Mouse (Mus musculus) limb, embryonic 13.5 days (tissue): ENCODE data around the gene Rsg1. TPM values are rescaled to one million over a fixed set of nuclear protein-coding genes. Genes with fewer than 3 reads are reported as not detected.

Source experiments
- ATAC-seq: fragments of 200-750 bp; cut with Nextera tagmentation; 2 replicates; pipeline ENCODE4 v1.8.0; 2017; ENCODE audit warnings: low read depth, moderate number of reproducible peaks, moderate TSS enrichment; ENCODE audit not compliant: low FRiP score
- H3K27ac ChIP-seq: fragments of 300-500 bp; sonication (generic); 2 replicates; pipeline ENCODE4 v1.5.1; 2015; ENCODE audit warnings: inconsistent platforms, mild to moderate bottlenecking, moderate library complexity
- H3K27me3 ChIP-seq: fragments of 300-500 bp; sonication (generic); 2 replicates; pipeline ENCODE4 v1.6.1; 2015; ENCODE audit warnings: mild to moderate bottlenecking, inconsistent platforms
- H3K36me3 ChIP-seq: fragments of 300-500 bp; sonication (generic); 2 replicates; pipeline ENCODE4 v1.6.1; 2015; ENCODE audit warnings: inconsistent platforms, mild to moderate bottlenecking, moderate library complexity
- H3K4me1 ChIP-seq: fragments of 300-500 bp; sonication (generic); 2 replicates; pipeline ENCODE4 v1.6.1; 2015; ENCODE audit warnings: inconsistent platforms
- H3K4me2 ChIP-seq: fragments of 300-500 bp; sonication (generic); replicated peaks from 2 replicates; pipeline ENCODE4 v1.6.1; 2015; ENCODE audit warnings: inconsistent platforms, mild to moderate bottlenecking, moderate library complexity
- H3K4me3 ChIP-seq: fragments of 300-500 bp; sonication (generic); 2 replicates; pipeline ENCODE4 v1.5.1; 2015; ENCODE audit warnings: moderate library complexity, mild to moderate bottlenecking, inconsistent platforms
- H3K9ac ChIP-seq: fragments of 300-500 bp; sonication (generic); 2 replicates; pipeline ENCODE4 v1.6.1; 2015; ENCODE audit warnings: mild to moderate bottlenecking, inconsistent platforms
- H3K9me3 ChIP-seq: fragments of 300-500 bp; sonication (generic); 2 replicates; pipeline ENCODE4 v1.6.1; 2016; ENCODE audit warnings: inconsistent platforms
- WGBS: fragments of 180-500 bp; shearing (Covaris S2); methylation state at CpG from one replicate; pipeline ENCODE4 v1.1.7; 2015; 5-methylcytosine and 5-hydroxymethylcytosine counted together
- polyA plus RNA-seq: library from polyadenylated mRNA; unstranded; fragments of >200 nt; fragmentation: Nextera tagmentation; extraction: Ambion mirVana; gene quantifications from 2 replicates; pipeline ENCODE4 v1.2.1, GENCODE M21; 2015

Gene Rsg1
- polyA plus RNA-seq = 6.1 and 8.4 TPM in 2 replicates

DNA sequence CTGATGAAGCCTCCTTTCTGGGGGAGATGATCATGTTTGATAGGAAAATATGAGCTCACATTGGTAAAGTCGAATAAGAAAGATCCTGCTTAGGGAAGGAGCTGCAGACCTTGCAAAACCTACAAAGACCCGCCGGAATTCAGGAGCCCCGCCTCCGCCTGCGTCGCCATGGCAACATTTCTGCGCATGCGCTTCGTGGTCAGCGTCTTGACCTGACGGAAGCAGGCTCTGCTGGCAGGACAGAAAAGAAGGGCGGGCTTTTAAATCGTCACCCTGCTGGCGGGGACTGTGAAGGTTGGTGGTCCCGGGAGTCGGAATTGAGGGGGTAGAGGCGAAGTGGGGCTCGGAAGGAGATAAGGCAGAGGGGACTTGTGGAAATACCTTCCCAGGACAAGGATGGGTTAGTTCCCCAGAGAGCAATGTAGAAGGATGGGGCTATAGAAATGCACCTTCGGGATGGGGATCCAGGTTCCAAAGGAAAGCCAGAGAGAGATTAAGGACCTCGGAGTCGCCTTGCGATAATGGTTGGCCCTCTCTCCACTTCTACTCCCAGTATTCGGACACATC lies at the start of gene Rsg1:
Rsg1 (plus strand) TSS at position 187 of the 567 bp plus-strand sequence.
- Histone ChIP-seq H3K4me1 (peaks cover 16% of the 10 kb centered on the region), H3K27me3 (no peaks in the 10 kb centered on the region), H3K36me3 (no peaks in the 10 kb centered on the region), H3K9ac (peak within 1 kb of the TSS; percentile 73), H3K4me3 (peak within 1 kb of the TSS; percentile 63), H3K9me3 (no peaks in the 10 kb centered on the region), H3K27ac (peak within 1 kb of the TSS; percentile 61; the same call in 1 of the 2 replicates), H3K4me2 (peak within 1 kb of the TSS; percentile 92)
- peak; percentile 82 for ATAC-seq
- WGBS = under 1% methylated on average over 24 of the region's 24 CpGs

DNA sequence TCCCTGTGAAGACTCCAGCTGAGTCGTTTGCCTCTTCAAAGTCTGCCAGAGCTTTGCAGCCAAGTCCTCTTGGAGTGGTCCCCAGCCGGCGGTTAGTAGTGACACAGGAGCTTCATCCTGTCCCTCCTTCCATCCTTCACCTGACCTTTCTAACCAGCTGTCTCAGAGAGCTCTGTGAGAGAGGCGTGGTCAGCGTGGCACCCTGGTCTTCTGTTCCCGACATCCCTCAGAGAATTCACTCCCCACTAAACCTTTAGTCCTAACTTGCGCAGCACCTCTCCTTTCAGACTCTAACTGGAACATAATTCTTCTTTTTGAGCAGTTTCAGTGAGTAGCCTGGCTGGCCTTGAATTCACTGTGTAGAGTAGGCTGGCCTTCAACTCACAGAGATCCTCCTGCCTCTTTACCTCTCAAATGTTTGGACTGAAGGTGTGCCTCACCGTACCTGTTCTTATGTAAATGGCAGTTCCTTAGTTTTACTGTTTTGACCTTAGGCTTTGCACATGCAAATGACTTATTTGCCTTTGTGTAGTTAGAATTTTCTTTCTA lies 47.9 kb upstream of the Rsg1 start:
- 69% methylated on average over 8 of the region's 8 CpGs for WGBS
- no peak overlapping the region for H3K9ac ChIP-seq
- no peak overlapping the region for H3K4me2 ChIP-seq
- H3K4me3 ChIP-seq = no peak overlapping the region
- no peak for ATAC-seq
- peaks cover 41% of the 10 kb centered on the region for H3K36me3 ChIP-seq
- H3K4me1 ChIP-seq = no peaks in the 10 kb centered on the region
- 0 out of 2 replicates have a peak, but pooled peaks cover 4% of the 10 kb centered on the region for H3K9me3 ChIP-seq
- no peaks in the 10 kb centered on the region for H3K27me3 ChIP-seq
- no peak overlapping the region for H3K27ac ChIP-seq

DNA sequence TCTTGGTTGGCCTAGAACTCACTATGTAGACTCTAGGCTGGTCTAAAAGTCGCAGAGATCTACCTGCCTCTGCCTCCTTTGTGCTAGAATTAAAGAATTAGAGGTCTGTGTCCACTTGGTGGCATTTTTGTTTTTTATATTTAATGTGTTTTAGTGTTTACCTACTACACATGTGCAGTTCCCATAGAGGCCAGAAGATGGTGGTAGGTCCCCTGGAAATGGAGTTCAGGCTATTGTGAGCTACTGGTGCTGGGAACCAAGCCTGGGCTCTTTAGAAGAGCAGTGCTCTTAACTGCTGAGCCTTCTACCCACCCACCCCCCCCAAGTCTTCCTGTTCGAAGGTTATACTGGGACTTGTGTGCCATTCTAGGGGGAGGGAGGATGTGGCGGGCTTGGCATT lies 46.6 kb upstream of the Rsg1 start:
- 90% methylated on average over 3 of the region's 3 CpGs for WGBS
- H3K27me3 ChIP-seq = no peaks in the 10 kb centered on the region
- H3K36me3 ChIP-seq = peaks cover 55% of the 10 kb centered on the region
- H3K4me2 ChIP-seq = no peak overlapping the region
- H3K9ac ChIP-seq = no peak overlapping the region
- 0 out of 2 replicates have a peak, but pooled peaks cover 4% of the 10 kb centered on the region for H3K9me3 ChIP-seq
- no peak overlapping the region for H3K27ac ChIP-seq
- no peak overlapping the region for H3K4me3 ChIP-seq
- H3K4me1 ChIP-seq = no peaks in the 10 kb centered on the region
- no peak for ATAC-seq

DNA sequence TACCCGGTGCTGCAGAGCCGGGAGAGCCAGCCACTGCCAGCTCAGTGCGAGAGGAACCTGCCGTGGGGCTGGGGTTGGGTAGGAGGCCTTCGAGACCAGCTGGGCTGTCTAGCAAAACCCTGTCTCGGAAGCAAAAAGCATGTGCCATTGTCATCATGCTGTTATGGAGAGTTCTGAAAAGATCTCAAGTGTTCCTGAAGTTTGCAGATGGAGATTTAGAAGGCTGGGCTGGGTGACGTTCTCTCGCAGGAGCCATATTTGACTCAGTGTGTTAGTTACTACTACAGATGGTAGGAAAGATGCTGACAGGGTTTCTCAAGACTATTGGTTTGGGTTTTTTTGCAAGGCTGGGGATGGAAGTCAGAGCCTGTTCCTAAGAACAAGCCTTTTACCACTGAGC lies 41.6 kb upstream of the Rsg1 start:
- 0 out of 2 replicates have a peak overlapping the region, but pooled peaks have one; percentile 15 for H3K27ac ChIP-seq
- peaks cover 74% of the 10 kb centered on the region for H3K36me3 ChIP-seq
- 88% methylated on average over 8 of the region's 8 CpGs for WGBS

DNA sequence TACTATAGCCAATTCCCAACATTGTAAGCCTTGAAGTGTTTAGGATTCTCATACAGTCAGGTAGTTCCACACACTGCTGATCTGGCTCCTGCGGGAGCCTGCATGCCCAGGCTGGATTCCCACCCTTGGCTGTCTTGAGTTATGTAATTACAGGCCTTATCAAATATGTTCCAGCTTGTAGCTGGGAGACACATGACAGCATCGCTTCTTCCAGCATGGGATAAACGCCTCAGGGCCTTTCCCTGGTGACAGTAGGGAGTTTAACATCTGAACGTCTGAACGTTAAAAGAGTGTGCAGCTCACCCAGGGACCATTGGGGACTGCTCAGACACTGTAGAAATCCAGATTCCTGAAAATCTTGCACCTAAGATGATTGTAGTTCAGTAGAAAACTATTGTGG lies 38.0 kb upstream of the Rsg1 start:
- H3K9me3 ChIP-seq = no peaks in the 10 kb centered on the region
- WGBS = 81% methylated on average over 5 of the region's 5 CpGs
- H3K27ac ChIP-seq = no peak overlapping the region
- H3K27me3 ChIP-seq = no peaks in the 10 kb centered on the region
- no peak for ATAC-seq
- H3K4me1 ChIP-seq = no peaks in the 10 kb centered on the region
- peaks cover 76% of the 10 kb centered on the region for H3K36me3 ChIP-seq
- H3K4me2 ChIP-seq = no peak overlapping the region
- no peak overlapping the region for H3K9ac ChIP-seq
- H3K4me3 ChIP-seq = no peak overlapping the region

More for the DNA sequence above, 41.6 kb upstream of the Rsg1 start:
- Histone ChIP-seq H3K4me1 (no peaks in the 10 kb centered on the region), H3K27me3 (no peaks in the 10 kb centered on the region), H3K9ac (no peak overlapping the region), H3K4me3 (no peak overlapping the region), H3K4me2 (no peak overlapping the region), H3K9me3 (no peaks in the 10 kb centered on the region)
- no peak for ATAC-seq

DNA sequence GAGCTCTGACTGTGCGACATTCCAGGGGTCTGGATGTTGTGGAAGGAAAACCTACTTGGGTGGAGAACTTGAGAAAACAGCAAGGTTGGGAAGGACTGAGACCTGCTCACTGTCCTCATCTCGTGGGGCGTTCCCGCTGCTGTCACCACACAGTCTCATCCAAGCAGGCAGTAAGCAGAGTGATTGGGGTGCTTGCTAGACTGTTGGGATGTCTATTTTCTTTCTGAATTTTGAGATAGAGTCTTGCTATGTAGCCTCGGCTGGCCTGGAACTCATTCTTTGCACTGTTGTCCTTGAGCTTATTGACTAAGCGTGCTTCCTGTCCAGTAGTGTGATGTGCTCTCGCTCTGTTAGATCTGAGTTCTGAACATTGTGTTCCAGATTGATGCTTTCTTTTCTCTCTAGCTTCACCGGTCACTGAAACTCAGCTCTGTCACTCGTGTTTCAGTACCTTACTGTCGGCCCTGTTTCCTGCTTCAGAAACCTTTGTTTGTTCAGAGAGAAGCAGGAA lies 37.4 kb upstream of the Rsg1 start:
- Histone ChIP-seq H3K36me3 (peaks cover 76% of the 10 kb centered on the region), H3K9me3 (no peaks in the 10 kb centered on the region), H3K4me3 (no peak overlapping the region), H3K27me3 (no peaks in the 10 kb centered on the region), H3K4me1 (no peaks in the 10 kb centered on the region), H3K4me2 (no peak overlapping the region), H3K9ac (no peak overlapping the region), H3K27ac (no peak overlapping the region)
- 83% methylated on average over 10 of the region's 10 CpGs for WGBS
- no peak for ATAC-seq

DNA sequence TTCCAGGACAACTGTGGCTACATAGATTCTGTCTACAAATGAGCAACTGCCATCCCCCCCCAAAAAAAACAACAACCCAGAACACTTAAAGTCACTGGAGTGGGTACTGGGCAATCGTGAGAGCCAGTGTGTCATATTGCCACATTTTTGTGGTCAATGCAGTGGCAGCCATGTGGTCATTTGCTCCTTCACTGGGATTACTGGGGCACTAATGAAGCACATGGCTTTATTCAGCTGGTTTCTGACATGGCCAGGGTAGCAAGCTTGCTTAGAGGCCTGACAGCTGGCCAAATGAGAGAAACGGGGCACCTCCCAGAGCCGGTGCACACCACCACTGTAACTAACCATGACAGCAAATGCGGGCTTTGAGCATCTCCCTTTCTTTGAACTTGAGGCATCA lies 35.3 kb upstream of the Rsg1 start:
- Histone ChIP-seq H3K4me3 (no peak overlapping the region), H3K9me3 (no peaks in the 10 kb centered on the region), H3K4me1 (no peaks in the 10 kb centered on the region), H3K27ac (no peak overlapping the region), H3K9ac (no peak overlapping the region), H3K4me2 (no peak overlapping the region), H3K27me3 (no peaks in the 10 kb centered on the region), H3K36me3 (peaks cover 84% of the 10 kb centered on the region)
- 85% methylated on average over 4 of the region's 4 CpGs for WGBS
- no peak for ATAC-seq

DNA sequence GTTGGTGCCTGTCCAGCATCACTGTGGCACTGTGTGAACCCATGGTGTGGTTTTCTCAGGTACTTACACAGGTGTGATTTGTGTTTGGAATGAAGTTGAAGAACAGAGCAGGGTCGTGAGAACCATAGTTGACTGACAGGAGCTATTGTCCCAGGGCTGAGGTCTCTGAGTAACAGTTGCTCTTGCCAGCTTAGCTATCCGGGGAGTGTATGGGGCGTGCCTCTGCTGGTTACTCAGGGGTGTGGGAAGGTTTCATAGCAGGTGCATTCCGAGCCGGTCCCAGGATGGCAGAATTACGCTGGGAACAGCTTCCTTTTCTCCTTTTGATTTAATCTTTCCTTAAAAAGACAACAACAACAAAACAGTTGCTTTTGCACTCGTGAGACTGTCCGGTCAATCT lies 32.9 kb upstream of the Rsg1 start:
- Histone ChIP-seq H3K9me3 (no peaks in the 10 kb centered on the region), H3K36me3 (peaks cover 79% of the 10 kb centered on the region), H3K4me2 (no peak overlapping the region), H3K4me3 (no peak overlapping the region), H3K9ac (no peak overlapping the region), H3K27ac (no peak overlapping the region), H3K27me3 (no peaks in the 10 kb centered on the region), H3K4me1 (peaks cover 8% of the 10 kb centered on the region)
- ATAC-seq = no peak
- WGBS = 86% methylated on average over 8 of the region's 8 CpGs

DNA sequence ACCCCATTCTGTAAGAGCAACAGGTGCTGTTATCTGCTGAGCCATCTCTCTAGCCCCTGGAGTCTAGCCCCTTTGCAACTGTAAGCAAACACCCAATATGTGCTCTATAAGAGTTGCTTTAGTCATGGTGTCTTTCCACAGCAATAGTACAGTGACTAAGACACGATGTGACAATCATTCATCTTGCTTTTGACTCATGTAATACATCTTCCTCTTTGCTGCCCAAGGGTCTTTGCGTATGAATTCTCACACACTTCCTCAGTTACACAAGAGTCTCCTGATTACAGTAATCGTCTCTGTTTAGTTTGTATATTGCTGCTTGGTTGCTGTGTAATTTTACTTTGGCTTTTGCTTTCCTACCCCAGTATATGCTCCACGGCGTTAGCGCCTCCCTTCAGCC lies 31.8 kb upstream of the Rsg1 start:
- no peak for ATAC-seq
- H3K36me3 ChIP-seq = peaks cover 69% of the 10 kb centered on the region
- H3K9ac ChIP-seq = no peak overlapping the region
- no peak overlapping the region for H3K4me3 ChIP-seq
- no peak overlapping the region for H3K27ac ChIP-seq
- 95% methylated on average over 6 of the region's 6 CpGs for WGBS
- no peak overlapping the region for H3K4me2 ChIP-seq
- H3K27me3 ChIP-seq = no peaks in the 10 kb centered on the region
- peaks cover 19% of the 10 kb centered on the region for H3K4me1 ChIP-seq
- no peaks in the 10 kb centered on the region for H3K9me3 ChIP-seq

DNA sequence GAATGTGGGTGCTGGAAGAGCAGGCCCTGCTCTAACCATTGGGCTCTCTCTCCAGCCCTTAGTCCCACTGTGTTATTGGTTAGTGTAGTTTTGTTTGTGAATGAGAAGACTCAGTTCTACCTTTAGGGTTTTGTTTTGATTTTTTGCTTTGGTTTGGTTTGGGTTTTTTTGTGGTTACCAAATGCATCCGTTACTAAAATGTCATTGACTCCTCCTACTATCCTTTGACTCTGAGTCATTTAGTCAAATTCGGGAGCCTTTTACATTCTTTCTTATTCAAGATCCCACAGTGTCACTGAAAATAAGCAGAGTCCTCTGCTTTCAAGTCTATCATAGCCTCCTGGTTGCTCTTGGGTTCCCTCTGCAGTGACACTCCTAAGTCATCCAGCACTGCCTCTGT lies 29.8 kb upstream of the Rsg1 start:
- Histone ChIP-seq H3K4me1 (peaks cover 30% of the 10 kb centered on the region), H3K9ac (no peak overlapping the region), H3K9me3 (no peaks in the 10 kb centered on the region), H3K36me3 (peaks cover 55% of the 10 kb centered on the region), H3K27me3 (no peaks in the 10 kb centered on the region), H3K27ac (no peak overlapping the region), H3K4me2 (no peak overlapping the region), H3K4me3 (no peak overlapping the region)
- 92% methylated on average over 2 of the region's 2 CpGs for WGBS
- no peak for ATAC-seq

DNA sequence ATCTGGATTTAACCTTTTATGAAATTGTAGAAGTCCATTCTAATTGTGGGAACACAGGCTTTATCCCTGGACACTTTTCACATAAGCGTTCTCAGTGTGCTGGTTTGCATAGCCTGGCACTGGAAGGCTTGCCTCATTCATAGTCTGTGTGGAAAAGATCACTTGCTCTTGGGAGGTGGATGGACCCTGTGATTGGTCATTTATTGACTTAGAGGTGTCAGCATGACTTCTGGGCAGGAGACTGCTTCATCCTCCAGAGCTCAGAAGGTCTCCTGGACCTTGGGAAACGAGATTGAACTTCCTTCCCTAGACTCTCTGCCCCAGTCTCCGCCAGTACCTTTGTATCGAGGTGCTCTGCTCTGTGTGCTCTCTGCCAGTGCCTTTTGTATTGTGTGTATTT lies 29.3 kb upstream of the Rsg1 start:
- H3K4me1 ChIP-seq = peaks cover 30% of the 10 kb centered on the region
- 89% methylated on average over 4 of the region's 4 CpGs for WGBS
- no peak overlapping the region for H3K27ac ChIP-seq
- no peaks in the 10 kb centered on the region for H3K27me3 ChIP-seq
- no peak overlapping the region for H3K4me2 ChIP-seq
- H3K4me3 ChIP-seq = no peak overlapping the region
- peaks cover 52% of the 10 kb centered on the region for H3K36me3 ChIP-seq
- no peak overlapping the region for H3K9ac ChIP-seq
- H3K9me3 ChIP-seq = no peaks in the 10 kb centered on the region
- no peak for ATAC-seq

DNA sequence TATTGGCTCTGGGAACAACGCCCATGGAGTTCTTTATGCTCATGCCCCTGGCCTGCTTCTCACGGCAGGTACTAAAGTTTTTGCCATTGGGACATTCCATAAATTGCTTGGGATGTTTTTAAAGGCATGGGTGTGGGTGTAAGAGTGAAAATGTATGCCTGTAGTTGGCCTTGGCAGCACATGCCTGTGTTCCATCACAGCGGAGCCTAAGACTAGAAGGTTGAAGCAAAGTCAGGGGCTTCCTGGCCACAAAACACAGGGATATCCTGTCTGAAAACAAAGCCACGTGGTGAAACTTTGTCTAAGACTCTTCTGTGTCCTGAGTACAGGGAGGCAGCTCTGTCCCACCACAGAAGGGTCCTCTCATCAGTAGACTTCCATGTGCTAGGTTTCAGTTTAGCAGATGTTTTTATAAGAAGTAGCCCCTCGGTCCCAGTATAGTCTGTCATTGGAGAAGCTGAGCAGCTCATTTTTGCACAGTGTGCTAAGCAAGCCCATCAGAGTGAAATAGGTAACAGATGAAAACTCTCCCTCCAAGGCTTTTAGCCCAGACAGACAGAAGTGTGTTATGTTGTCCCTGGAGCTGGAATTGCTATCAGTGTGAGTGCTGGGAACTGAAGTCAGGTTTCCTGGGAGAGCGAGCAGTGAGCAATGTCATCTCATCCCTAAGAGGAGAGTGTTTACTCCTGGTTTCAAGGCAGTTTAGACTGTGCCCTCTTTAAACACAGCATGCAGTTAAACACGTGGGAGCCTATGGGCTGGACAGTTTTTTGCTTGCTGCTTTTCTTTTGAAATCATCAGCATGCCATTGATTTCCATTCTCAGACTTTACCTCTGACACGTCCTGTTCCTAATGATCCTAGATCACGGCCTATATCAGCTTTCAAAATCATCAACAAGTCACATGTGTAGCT lies 26.6 kb upstream of the Rsg1 start:
- no peak overlapping the region for H3K9ac ChIP-seq
- no peaks in the 10 kb centered on the region for H3K9me3 ChIP-seq
- ATAC-seq = peak; percentile 67
- H3K4me3 ChIP-seq = no peak overlapping the region
- H3K27me3 ChIP-seq = no peaks in the 10 kb centered on the region
- peaks cover 54% of the 10 kb centered on the region for H3K36me3 ChIP-seq
- 42% methylated on average over 9 of the region's 9 CpGs for WGBS
- peak overlapping the region; percentile 83 for H3K27ac ChIP-seq
- H3K4me1 ChIP-seq = peaks cover 30% of the 10 kb centered on the region
- peak overlapping the region; percentile 36 for H3K4me2 ChIP-seq
